Mouse (Mus musculus) bone marrow macrophage, adult 2 months (primary cell): ENCODE measurements around the gene Hrh3.

Experiments
- CTCF ChIP-seq: IDR thresholded peaks from 2 replicates; pipeline ENCODE4 v1.5.1; 2012; ENCODE audit warnings: low read depth, mild to moderate bottlenecking, low read length, moderate library complexity
- POLR2A ChIP-seq: IDR thresholded peaks from 2 replicates; pipeline ENCODE4 v1.6.1; 2012; ENCODE audit warnings: mild to moderate bottlenecking, low read depth, low read length, borderline replicate concordance

DNA sequence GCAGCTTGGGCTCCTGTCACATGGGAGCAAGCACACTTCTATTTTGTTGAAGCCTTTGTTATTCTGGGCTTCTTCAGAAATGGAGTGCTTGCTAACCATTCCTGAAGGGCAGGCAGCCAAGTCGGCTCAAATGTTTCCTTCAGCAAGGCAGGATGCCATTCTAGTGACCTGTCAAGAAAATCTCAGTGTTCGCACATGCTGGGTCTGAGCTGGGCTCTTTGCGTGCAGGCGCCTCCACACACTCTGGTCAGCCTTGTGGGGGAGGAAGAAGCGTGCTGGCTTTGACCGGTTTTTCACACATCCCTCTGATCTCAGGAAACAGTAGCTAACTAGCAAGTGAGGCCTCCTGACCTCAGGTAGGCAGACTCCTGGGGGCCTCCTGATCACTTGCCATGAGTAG, 11.0 kb upstream of the Hrh3 start:
- no peak for TF ChIP-seq POLR2A
- no peak for TF ChIP-seq CTCF
